7 mouse cellular contexts compared by ENCODE assay signal in the genomic region with DNA sequence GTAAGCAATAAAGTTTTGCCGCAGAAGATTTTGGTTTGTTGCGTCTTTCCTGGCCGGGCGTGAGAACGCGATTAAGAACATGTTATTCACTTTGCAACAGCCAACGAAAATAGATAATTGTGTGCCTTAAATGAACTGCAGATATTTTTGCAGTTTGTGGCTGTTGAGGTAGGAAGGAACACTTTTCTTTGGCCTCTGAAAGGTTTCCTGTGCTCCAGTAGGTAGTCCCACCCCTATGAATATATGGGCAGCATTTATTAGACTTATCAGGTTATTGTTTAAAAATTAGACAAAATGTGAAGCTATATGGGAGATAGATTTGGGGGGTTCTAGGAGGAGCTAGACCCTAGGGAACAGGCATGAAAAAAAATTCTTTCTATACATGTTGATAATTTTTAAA.
DNase-seq lines count a peak whose midpoint lies in the region; ATAC-seq and TF ChIP-seq lines count a peak whose summit lies in the region.

No protein-coding gene starts in this region.

- H3K4me2 ChIP-seq in forebrain, embryonic 15.5 days (replicated peaks): peak overlapping the region; percentile 47
- peak overlapping the region; percentile 38 for H3K4me2 ChIP-seq in liver, embryonic 13.5 days
- H3K4me2 ChIP-seq in stomach, postnatal 0 days (replicated peaks; ENCODE audit: low read depth): peak overlapping the region; percentile 44

- WGBS in forebrain, embryonic 15.5 days: 16% methylated on average over 7 of the region's 7 CpGs
- WGBS in liver, embryonic 13.5 days (ENCODE audit: insufficient replicate concordance): 43% methylated on average over 7 of the region's 7 CpGs
- WGBS in stomach, postnatal 0 days: 37% methylated on average over 7 of the region's 7 CpGs

- H3K4me1 ChIP-seq in forebrain, embryonic 15.5 days: no peaks in the 10 kb centered on the region
- H3K4me1 ChIP-seq in liver, embryonic 13.5 days (replicated peaks): no peaks in the 10 kb centered on the region
- no peaks in the 10 kb centered on the region for H3K4me1 ChIP-seq in stomach, postnatal 0 days (replicated peaks; ENCODE audit: control insufficient read depth, insufficient read depth)

- H3K9ac ChIP-seq in forebrain, embryonic 15.5 days (replicated peaks): peak overlapping the region; percentile 28; the same call in 1 of the 2 replicates
- H3K9ac ChIP-seq in liver, embryonic 13.5 days: no peak overlapping the region
- H3K9ac ChIP-seq in stomach, postnatal 0 days (ENCODE audit: low read length): 0 out of 2 replicates have a peak overlapping the region, but pooled peaks have one; percentile 14

- TF ChIP-seq CTCF in stomach, postnatal 0 days (IDR thresholded peaks at IDR 0.05; ENCODE audit: low read depth): no peak

- peak; percentile 4 for DNase-seq in thymus, postnatal 14 days
- DNase-seq in thymus, adult 18-20 months: no peak
- no peak for DNase-seq in liver, embryonic 13.5 days
- DNase-seq in stomach, postnatal 0 days (ENCODE audit: low spot score): no peak
- no peak for DNase-seq in left cerebral cortex, adult 11 months (ENCODE audit: low spot score)
- DNase-seq in cerebellum, adult 18-20 months: no peak

- no peaks in the 10 kb centered on the region for H3K36me3 ChIP-seq in forebrain, embryonic 15.5 days
- H3K36me3 ChIP-seq in liver, embryonic 13.5 days: no peaks in the 10 kb centered on the region
- H3K36me3 ChIP-seq in stomach, postnatal 0 days (ENCODE audit: control insufficient read depth, insufficient read depth, low read length): no peaks in the 10 kb centered on the region

- peak; percentile 71 for ATAC-seq in forebrain, embryonic 15.5 days (replicated peaks)
- no peak for ATAC-seq in liver, embryonic 13.5 days (ENCODE audit: low read depth)
- ATAC-seq in stomach, postnatal 0 days (ENCODE audit: low FRiP score, low TSS enrichment): no peak

- no peaks in the 10 kb centered on the region for H3K27me3 ChIP-seq in forebrain, embryonic 15.5 days
- H3K27me3 ChIP-seq in liver, embryonic 13.5 days: no peaks in the 10 kb centered on the region
- no peaks in the 10 kb centered on the region for H3K27me3 ChIP-seq in stomach, postnatal 0 days (ENCODE audit: control insufficient read depth, insufficient read depth, low read length)

- no peak overlapping the region for H3K27ac ChIP-seq in forebrain, embryonic 15.5 days (replicated peaks)
- no peak overlapping the region for H3K27ac ChIP-seq in liver, embryonic 13.5 days
- H3K27ac ChIP-seq in stomach, postnatal 0 days (replicated peaks): no peak overlapping the region

- peak overlapping the region; percentile 39 for H3K4me3 ChIP-seq in forebrain, embryonic 15.5 days
- H3K4me3 ChIP-seq in liver, embryonic 13.5 days (replicated peaks): peak overlapping the region; percentile 48
- H3K4me3 ChIP-seq in stomach, postnatal 0 days (ENCODE audit: low read depth, low read length): peak overlapping the region; percentile 29

- no peak for TF ChIP-seq EP300 in stomach, postnatal 0 days (optimal IDR thresholded peaks at IDR 0.05)

- no peaks in the 10 kb centered on the region for H3K9me3 ChIP-seq in forebrain, embryonic 15.5 days
- no peaks in the 10 kb centered on the region for H3K9me3 ChIP-seq in liver, embryonic 13.5 days (replicated peaks)
- H3K9me3 ChIP-seq in stomach, postnatal 0 days (ENCODE audit: control insufficient read depth, low read length): no peaks in the 10 kb centered on the region
